Mouse (Mus musculus) cerebellum, adult 2 months (tissue): ENCODE data around the gene Defb47.

Experiments
- CTCF ChIP-seq: fragments of 200-500 bp; IDR thresholded peaks from 2 replicates; pipeline ENCODE4 v1.5.1; 2011; ENCODE audit warnings: low read depth, mild to moderate bottlenecking, control low read depth, low read length, moderate library complexity, borderline replicate concordance; ENCODE audit not compliant: insufficient read depth
- POLR2A ChIP-seq: fragments of 200-500 bp; IDR thresholded peaks from 2 replicates; pipeline ENCODE4 v1.6.1; 2011; ENCODE audit warnings: low read length, control low read depth, borderline replicate concordance; ENCODE audit not compliant: insufficient read depth

DNA sequence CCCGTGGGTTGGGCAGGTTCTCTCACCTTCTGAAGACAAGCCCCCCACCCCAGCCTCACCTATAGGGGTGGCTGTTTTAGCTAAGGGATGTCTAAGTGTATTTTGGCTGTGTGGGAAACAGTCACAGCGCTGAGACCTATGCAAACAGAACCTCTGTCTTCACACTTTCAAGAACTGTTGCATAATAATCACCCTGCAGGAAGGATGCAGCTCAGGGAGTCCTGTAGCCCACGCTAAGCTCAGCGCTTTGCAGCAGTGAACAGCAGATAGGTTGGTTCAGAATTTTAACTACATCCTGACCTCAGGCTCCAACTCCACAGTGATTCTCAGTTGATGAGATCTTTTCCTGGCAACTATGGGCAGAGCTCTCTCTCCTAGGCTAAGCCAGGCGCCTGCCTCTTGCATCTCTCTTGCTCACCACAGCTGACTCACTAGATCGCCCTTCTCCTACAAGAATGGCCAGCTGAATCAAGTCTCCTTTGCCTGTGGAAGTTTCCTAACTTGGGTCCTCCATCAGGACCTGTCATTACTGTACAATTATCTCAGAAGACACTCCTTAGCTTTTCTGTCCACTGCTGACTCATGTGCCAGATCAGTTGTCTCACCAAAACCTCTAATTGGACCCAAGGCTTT is 22.8 kb downstream of the Defb47 start:
- no peak for TF ChIP-seq POLR2A
- TF ChIP-seq CTCF: no peak
